Mouse (Mus musculus) retina, adult 2 months (tissue): Measurements from ENCODE around the gene Gcfc2.

Experiments used
- DNase-seq: peaks from one replicate; pipeline ENCODE4 v3.0.0-alpha.2; 2012; ENCODE audit warnings: low read depth, low spot score

Gcfc2 gene

DNA sequence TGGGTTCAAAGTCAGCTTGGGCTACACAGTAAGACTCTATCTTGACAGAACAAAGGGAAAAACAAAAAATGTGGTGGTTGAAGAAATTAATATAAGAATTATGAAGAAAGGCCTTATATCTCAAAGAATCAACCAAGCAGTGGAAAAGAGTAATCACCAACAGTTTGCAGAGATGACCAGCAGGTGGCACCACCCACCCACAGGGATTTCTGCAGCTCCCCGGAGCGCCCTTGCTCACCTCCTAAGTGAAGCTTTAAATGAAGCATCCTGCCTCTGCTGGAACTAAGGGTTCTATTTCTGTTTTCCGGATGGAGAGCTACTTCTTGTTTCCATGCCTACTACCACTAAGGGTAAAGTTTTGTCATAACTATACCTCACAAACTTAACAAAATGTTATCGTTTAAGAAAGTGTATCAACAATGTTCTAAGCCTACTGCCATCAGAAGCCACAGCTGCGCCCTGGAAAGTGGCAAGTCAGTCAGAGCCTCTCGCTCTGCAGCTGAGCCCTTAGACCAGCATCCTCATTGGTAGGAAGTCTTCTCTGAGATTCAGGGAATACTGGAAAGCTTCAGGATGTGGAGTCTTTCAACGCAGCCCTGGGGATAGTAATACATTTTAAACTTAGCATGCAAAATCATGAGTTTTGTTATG is 52.6 kb downstream of the Gcfc2 start:
- peak; percentile 44 for DNase-seq

DNA sequence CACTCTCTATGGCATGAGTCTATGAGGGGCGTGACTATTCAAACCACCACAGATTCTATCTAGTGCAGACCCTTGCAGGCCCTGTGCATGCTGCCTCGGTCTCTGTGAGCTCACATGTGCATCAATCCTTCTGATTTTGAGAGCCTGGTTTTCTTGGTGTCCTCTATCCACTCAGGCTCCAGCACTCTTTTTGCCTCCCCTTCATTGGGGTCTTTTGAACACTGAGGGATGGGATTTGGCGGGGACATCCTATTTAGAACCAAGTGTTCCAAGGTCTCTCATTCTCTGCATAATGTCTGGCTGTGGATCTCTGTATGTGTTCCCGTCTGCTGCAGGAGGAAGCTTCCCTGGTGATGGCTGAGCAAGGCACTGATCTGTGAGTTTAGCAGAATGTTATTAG is 55.8 kb downstream of the Gcfc2 start:
- DNase-seq, result no peak

GRCm38 (mm10) chr6:81986171-81986570 is 62.7 kb downstream of the Gcfc2 start:
- DNase-seq, result no peak

- no peak for DNase-seq
These were observed 63.1 kb downstream of the Gcfc2 start for GRCm38 (mm10) chr6:81986599-81986998.

- peak; percentile 32 for DNase-seq
These were observed 63.5 kb downstream of the Gcfc2 start for GRCm38 (mm10) chr6:81987010-81987409.

GRCm38 (mm10) chr6:81987580-81987979 is 64.1 kb downstream of the Gcfc2 start:
- no peak for DNase-seq

DNA sequence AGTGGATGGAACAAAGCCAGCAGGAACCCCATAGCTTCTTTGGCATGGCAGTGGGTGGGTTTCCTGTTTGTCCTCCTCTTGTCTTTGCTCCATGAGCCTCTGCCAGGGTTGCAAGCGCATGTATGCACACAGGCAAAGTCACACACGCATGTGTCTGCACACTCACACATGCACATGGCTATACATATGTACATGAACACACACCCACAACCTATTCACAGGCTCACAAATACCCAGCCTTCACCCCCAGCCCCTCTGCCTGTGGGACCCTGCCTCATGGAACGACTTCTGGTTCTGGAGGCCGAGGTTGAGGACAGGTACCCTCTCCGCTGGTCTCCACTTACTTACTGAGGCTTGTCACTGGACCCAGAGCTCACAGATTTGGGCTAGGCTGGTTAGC is 64.9 kb downstream of the Gcfc2 start:
- no peak for DNase-seq

GRCm38 (mm10) chr6:81990049-81990810 is 66.8 kb downstream of the Gcfc2 start:
- DNase-seq, result no peak
